Comparison of ENCODE assay signal across 7 mouse cellular contexts in genomic region chr5:34761509-34761908, GRCm38 (mm10). TPM values are rescaled to one million over a fixed set of nuclear protein-coding genes. Genes with fewer than 3 reads are reported as not detected.
DNase-seq lines count a peak whose midpoint lies in the region; ATAC-seq and TF ChIP-seq lines count a peak whose summit lies in the region.

Gene Htt, plus strand, starts transcription at chr5:34761740.

- intact Hi-C loops in left cerebral cortex, postnatal 4 days (cut with DNase I): no loop called here

- peak; percentile 97 for ATAC-seq in intestine, postnatal 0 days
- peak; percentile 98 for ATAC-seq in midbrain, embryonic 12.5 days (ENCODE audit: low FRiP score, low read depth)

- DNase-seq in adrenal gland, postnatal 10 days: peak; percentile 97
- DNase-seq in embryonic facial prominence, embryonic 10.5 days (ENCODE audit: low spot score): peak; percentile 98
- DNase-seq in gonadal fat pad, adult 2 months (ENCODE audit: low read depth): peak; percentile 40
- peak; percentile 98 for DNase-seq in left cerebral cortex, postnatal 4 days

- peaks cover 17% of the 10 kb centered on the region for H3K4me1 ChIP-seq in embryonic facial prominence, embryonic 10.5 days
- 0 out of 2 replicates have a peak, but pooled peaks cover 2% of the 10 kb centered on the region for H3K4me1 ChIP-seq in intestine, postnatal 0 days (replicated peaks; ENCODE audit: control insufficient read depth, insufficient read depth, low read length)
- peaks cover 13% of the 10 kb centered on the region for H3K4me1 ChIP-seq in midbrain, embryonic 12.5 days
- H3K4me1 ChIP-seq in small intestine, adult 2 months (ENCODE audit: control insufficient read depth, insufficient read depth, insufficient read length, low read length): peaks cover 4% of the 10 kb centered on the region; the same call in 1 of the 2 replicates

- peak within 1 kb of the TSS; percentile 94 for H3K27ac ChIP-seq in embryonic facial prominence, embryonic 10.5 days (replicated peaks)
- peak within 1 kb of the TSS; percentile 88 for H3K27ac ChIP-seq in intestine, postnatal 0 days (ENCODE audit: low read depth, low read length)
- H3K27ac ChIP-seq in midbrain, embryonic 12.5 days (replicated peaks): peak within 1 kb of the TSS; percentile 94
- H3K27ac ChIP-seq in small intestine, adult 2 months (ENCODE audit: insufficient read depth, low read depth, low read length): peak within 1 kb of the TSS; percentile 59

- no peaks in the 10 kb centered on the region for H3K27me3 ChIP-seq in embryonic facial prominence, embryonic 10.5 days (replicated peaks; ENCODE audit: low read depth, poor library complexity, severe bottlenecking)
- no peaks in the 10 kb centered on the region for H3K27me3 ChIP-seq in intestine, postnatal 0 days (replicated peaks; ENCODE audit: control insufficient read depth, insufficient read depth, low read length)
- no peaks in the 10 kb centered on the region for H3K27me3 ChIP-seq in midbrain, embryonic 12.5 days
- H3K27me3 ChIP-seq in small intestine, adult 2 months (ENCODE audit: control insufficient read depth, insufficient read depth, low read length): no peaks in the 10 kb centered on the region

- peak within 1 kb of the TSS; percentile 93 for H3K4me2 ChIP-seq in intestine, postnatal 0 days (replicated peaks; ENCODE audit: low read depth)
- peak within 1 kb of the TSS; percentile 95 for H3K4me2 ChIP-seq in midbrain, embryonic 12.5 days (replicated peaks)

- H3K9ac ChIP-seq in intestine, postnatal 0 days (ENCODE audit: low read depth, low read length): peak within 1 kb of the TSS; percentile 98
- peak within 1 kb of the TSS; percentile 96 for H3K9ac ChIP-seq in midbrain, embryonic 12.5 days (replicated peaks)

- no peaks in the 10 kb centered on the region; the same call in 1 of the 2 replicates for H3K9me3 ChIP-seq in embryonic facial prominence, embryonic 10.5 days
- H3K9me3 ChIP-seq in intestine, postnatal 0 days (ENCODE audit: control insufficient read depth): no peaks in the 10 kb centered on the region
- H3K9me3 ChIP-seq in midbrain, embryonic 12.5 days: no peaks in the 10 kb centered on the region

- peak within 1 kb of the TSS; percentile 100 for H3K4me3 ChIP-seq in embryonic facial prominence, embryonic 10.5 days
- peak within 1 kb of the TSS; percentile 95 for H3K4me3 ChIP-seq in intestine, postnatal 0 days (ENCODE audit: low read depth, low read length)
- peak within 1 kb of the TSS; percentile 89 for H3K4me3 ChIP-seq in midbrain, embryonic 12.5 days
- H3K4me3 ChIP-seq in small intestine, adult 2 months (ENCODE audit: low read depth, low read length): peak within 1 kb of the TSS; percentile 93

- 0 out of 2 replicates have a peak, but pooled peaks cover 7% of the 10 kb centered on the region for H3K36me3 ChIP-seq in embryonic facial prominence, embryonic 10.5 days (replicated peaks)
- no peaks in the 10 kb centered on the region for H3K36me3 ChIP-seq in intestine, postnatal 0 days (ENCODE audit: control insufficient read depth, insufficient read depth)
- no peaks in the 10 kb centered on the region for H3K36me3 ChIP-seq in midbrain, embryonic 12.5 days
- H3K36me3 ChIP-seq in small intestine, adult 2 months (ENCODE audit: control insufficient read depth, insufficient read depth, low read length): no peaks in the 10 kb centered on the region

- TF ChIP-seq CTCF in intestine, postnatal 0 days (IDR thresholded peaks at IDR 0.05; ENCODE audit: low read depth): peak; percentile 45; the same call in 1 of the 2 replicates
- TF ChIP-seq CTCF in small intestine, adult 2 months (IDR thresholded peaks at IDR 0.05; ENCODE audit: extremely low read depth, insufficient read length, insufficient replicate concordance, low read depth, low read length): no peak

- TF ChIP-seq POLR2A in small intestine, adult 2 months (IDR thresholded peaks at IDR 0.05; ENCODE audit: low read depth, low read length): peak; percentile 52; the same call in 1 of the 2 replicates

- WGBS in embryonic facial prominence, embryonic 10.5 days: under 1% methylated on average over 35 of the region's 35 CpGs
- WGBS in intestine, postnatal 0 days: under 1% methylated on average over 35 of the region's 35 CpGs
- under 1% methylated on average over 35 of the region's 35 CpGs for WGBS in midbrain, embryonic 12.5 days
- WGBS in small intestine, adult 2 months: under 1% methylated on average over 35 of the region's 35 CpGs

RNA-seq across cellular contexts. Expression of gene Htt, which starts in this region (rescaled TPM):
- total RNA-seq in adrenal gland, postnatal 10 days (2021): 10 to 100 TPM; 17.0 to 27.7 TPM
- 15.5 and 17.6 TPM in 2 replicates for polyA plus RNA-seq in embryonic facial prominence, embryonic 10.5 days (2016; fragmentation: Nextera tagmentation; extraction: Ambion mirVana)
- polyA plus RNA-seq in gonadal fat pad, adult 2 months (2012; rRNA removed): 16.1 and 19.0 TPM in 2 replicates
- 3.7 and 4.3 TPM in 2 replicates for polyA plus RNA-seq in intestine, postnatal 0 days (2015; fragmentation: Nextera tagmentation; extraction: Ambion mirVana)
- total RNA-seq in left cerebral cortex, postnatal 4 days (2021): 10 to 100 TPM; 56.9 to 57.3 TPM
- 21.2 and 22.2 TPM in 2 replicates for polyA plus RNA-seq in midbrain, embryonic 12.5 days (2016; fragmentation: Nextera tagmentation; extraction: Ambion mirVana)
- 4.1 and 7.3 TPM in 2 replicates for polyA plus RNA-seq in small intestine, adult 2 months (2012; rRNA removed)

Comparison
In these comparisons a context has a peak if more than half of its experiments do, and no peak if none do; other contexts are left out.
1. Peak in every context shown above with its lines: DNase-seq, ATAC-seq, H3K4me3 ChIP-seq and H3K27ac ChIP-seq.
2. DNase-seq: peak in every context shown above with its lines; median percentile 98 in embryonic facial prominence, embryonic 10.5 days; 98 in left cerebral cortex, postnatal 4 days; 97 in adrenal gland, postnatal 10 days; 40 in gonadal fat pad, adult 2 months.